Mouse (Mus musculus): ENCODE measurements around the gene Lum. TPM values are rescaled to one million over a fixed set of nuclear protein-coding genes. Genes with fewer than 3 reads are reported as not detected.

The Lum gene
- polyA plus RNA-seq, 1 experiment = 12.5 TPM

DNA sequence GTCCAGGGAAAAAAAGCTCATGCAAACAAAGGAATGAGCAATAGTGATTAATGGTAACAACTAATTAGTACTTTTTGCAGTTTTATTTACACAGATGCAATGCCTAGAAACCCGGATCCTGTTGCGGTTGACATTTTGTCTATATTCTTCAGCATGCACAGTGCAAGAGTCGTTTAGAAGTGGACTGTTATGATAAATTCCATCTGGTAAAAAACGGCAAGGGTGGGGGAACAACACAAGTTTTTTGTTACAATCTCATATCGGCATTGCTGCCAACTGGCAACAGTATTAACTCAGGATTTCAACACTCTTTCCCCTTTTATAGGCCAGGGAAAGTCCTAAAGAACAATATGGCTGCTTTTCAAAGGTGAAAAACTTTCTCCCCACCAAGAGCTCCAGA, 22.2 kb downstream of the Lum start:
- 54% methylated on average over 5 of the region's 5 CpGs for WGBS
- Histone ChIP-seq H3K4me1 (ENCODE audit: control insufficient read depth, insufficient read depth, low read length) (no peaks in the 10 kb centered on the region), H3K4me3 (replicated peaks; ENCODE audit: extremely low read depth, low read depth, low read length) (no peak overlapping the region)
- TF ChIP-seq POLR2A (IDR thresholded peaks at IDR 0.05; ENCODE audit: borderline replicate concordance, extremely low read depth, low read depth, low read length) (no peak), CTCF (IDR thresholded peaks at IDR 0.05; ENCODE audit: insufficient read depth, low read length) (no peak)
- DNase-seq = no peak

DNA sequence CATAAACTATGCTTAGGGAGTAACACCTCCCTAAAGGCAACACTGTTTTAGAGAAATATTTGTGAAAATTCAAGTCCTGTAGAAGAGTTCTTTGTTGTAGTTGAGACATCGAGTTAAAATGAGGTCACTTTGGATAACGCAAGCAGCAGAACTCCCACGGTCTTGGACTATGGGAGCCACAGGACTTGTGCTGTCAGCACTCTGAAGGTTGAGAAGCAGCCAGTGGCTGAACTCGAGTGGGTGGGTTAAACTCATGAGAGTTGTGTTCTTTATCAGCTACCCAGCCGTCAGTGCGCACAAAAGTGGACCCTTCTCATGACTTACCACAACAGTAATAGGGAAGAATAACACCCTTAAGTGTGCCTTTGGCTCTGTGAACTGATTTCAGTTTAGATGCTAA, 24.6 kb downstream of the Lum start:
- no peaks in the 10 kb centered on the region for H3K4me1 ChIP-seq (ENCODE audit: control insufficient read depth, insufficient read depth, low read length)
- H3K4me3 ChIP-seq (replicated peaks; ENCODE audit: extremely low read depth, low read depth, low read length) = no peak overlapping the region
- no peak for TF ChIP-seq CTCF (IDR thresholded peaks at IDR 0.05; ENCODE audit: insufficient read depth, low read length)
- TF ChIP-seq POLR2A (IDR thresholded peaks at IDR 0.05; ENCODE audit: borderline replicate concordance, extremely low read depth, low read depth, low read length) = no peak
- DNase-seq = no peak
- WGBS = 63% methylated on average over 6 of the region's 6 CpGs

DNA sequence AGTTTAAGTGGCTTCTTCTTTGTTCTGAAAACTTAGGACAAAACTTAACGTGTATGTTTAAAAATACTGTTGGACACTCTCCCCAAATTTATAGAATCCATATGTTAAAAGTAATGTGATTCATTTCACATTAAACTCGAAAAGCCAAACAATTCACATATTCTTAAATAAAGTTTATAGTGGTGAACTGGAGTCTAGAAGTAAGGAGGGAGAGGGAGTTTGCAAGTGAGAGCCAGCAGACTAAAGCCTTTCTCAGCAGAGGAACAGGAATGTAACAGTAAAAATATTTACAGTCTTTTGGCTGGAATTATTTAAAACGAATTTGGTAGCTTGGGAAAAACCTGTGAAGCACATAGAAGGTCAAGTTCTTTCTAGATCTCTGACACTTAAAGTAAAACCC, 26.1 kb downstream of the Lum start:
- no peak overlapping the region for H3K4me3 ChIP-seq (replicated peaks; ENCODE audit: extremely low read depth, low read depth, low read length)
- TF ChIP-seq POLR2A (IDR thresholded peaks at IDR 0.05; ENCODE audit: borderline replicate concordance, extremely low read depth, low read depth, low read length) = no peak
- TF ChIP-seq CTCF (IDR thresholded peaks at IDR 0.05; ENCODE audit: insufficient read depth, low read length) = no peak
- DNase-seq = no peak
- WGBS = 38% methylated on average over 3 of the region's 3 CpGs
- no peaks in the 10 kb centered on the region for H3K4me1 ChIP-seq (ENCODE audit: control insufficient read depth, insufficient read depth, low read length)

DNA sequence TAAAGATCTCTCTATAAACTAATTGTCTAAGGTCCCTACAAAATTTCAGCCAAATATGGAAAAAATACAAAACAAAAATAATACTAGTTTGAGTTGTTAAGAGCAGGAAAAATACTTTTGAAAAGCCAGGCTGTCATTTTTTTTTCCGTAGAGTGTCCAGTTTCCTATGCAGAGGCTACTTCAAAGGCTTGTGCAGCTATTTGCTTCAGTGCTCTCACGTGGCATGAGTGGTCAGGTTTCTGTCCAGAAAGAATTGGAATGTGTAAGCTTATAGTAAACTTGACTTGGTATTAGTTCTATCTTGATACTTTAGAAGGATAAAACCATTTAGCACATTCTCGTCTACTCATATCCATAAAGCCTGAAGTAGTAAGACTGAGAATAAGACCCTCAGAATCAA, 26.8 kb downstream of the Lum start:
- WGBS = 59% methylated on average over 3 of the region's 3 CpGs
- H3K4me1 ChIP-seq (ENCODE audit: control insufficient read depth, insufficient read depth, low read length) = no peaks in the 10 kb centered on the region

DNA sequence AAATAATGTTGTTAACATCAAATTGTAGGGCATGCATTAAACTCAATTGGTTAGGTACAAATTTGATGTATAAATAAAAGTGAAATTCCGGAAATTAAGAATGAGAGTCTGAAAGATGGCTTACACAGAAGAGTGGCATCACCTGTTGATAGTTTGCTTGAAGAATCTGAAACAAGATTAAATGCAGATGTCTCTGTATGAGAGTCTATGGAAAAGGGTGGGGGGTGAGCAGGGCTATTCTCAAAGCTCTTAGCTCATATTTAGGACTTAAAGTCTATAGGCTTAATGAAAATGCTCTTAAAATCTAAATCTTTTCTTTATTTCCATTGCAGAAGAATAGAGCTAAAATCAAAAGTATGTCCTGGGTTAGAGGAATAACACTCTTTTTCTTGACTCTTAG, 30.8 kb downstream of the Lum start:
- H3K4me1 ChIP-seq (ENCODE audit: control insufficient read depth, insufficient read depth, low read length) = no peaks in the 10 kb centered on the region
- no peak for TF ChIP-seq CTCF (IDR thresholded peaks at IDR 0.05; ENCODE audit: insufficient read depth, low read length)
- TF ChIP-seq POLR2A (IDR thresholded peaks at IDR 0.05; ENCODE audit: borderline replicate concordance, extremely low read depth, low read depth, low read length) = no peak
- no peak overlapping the region for H3K4me3 ChIP-seq (replicated peaks; ENCODE audit: extremely low read depth, low read depth, low read length)
- 81% methylated on average over 1 of the region's 1 CpGs for WGBS
- no peak for DNase-seq

More for the DNA sequence above, 26.8 kb downstream of the Lum start:
- no peak overlapping the region for H3K4me3 ChIP-seq (replicated peaks; ENCODE audit: extremely low read depth, low read depth, low read length)
- no peak for DNase-seq
- TF ChIP-seq POLR2A (IDR thresholded peaks at IDR 0.05; ENCODE audit: borderline replicate concordance, extremely low read depth, low read depth, low read length) (no peak), CTCF (IDR thresholded peaks at IDR 0.05; ENCODE audit: insufficient read depth, low read length) (no peak)

DNA sequence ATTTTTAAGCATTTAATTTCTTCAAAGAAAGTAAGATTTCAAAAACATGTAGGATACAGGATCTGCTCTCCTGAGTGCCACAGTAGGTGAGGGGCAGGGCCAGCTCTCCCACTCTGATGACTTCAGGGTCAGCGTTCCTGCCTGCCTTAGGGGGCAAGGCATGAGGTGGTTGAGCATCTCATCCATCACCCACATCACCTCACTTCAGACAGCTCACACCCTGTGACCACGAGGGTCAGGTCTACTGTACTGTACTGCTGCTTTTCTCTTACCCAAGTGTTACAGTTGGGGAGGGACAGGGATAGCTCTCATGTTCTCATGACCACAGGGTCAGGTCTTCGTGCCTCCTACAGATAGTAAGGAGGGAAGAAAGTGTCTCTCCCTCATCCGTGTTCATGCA, 36.8 kb downstream of the Lum start:
- WGBS = 44% methylated on average over 4 of the region's 4 CpGs
- TF ChIP-seq POLR2A (IDR thresholded peaks at IDR 0.05; ENCODE audit: borderline replicate concordance, extremely low read depth, low read depth, low read length) (no peak), CTCF (IDR thresholded peaks at IDR 0.05; ENCODE audit: insufficient read depth, low read length) (no peak)
- no peak for DNase-seq
- Histone ChIP-seq H3K4me1 (ENCODE audit: control insufficient read depth, insufficient read depth, low read length) (no peaks in the 10 kb centered on the region), H3K4me3 (replicated peaks; ENCODE audit: extremely low read depth, low read depth, low read length) (no peak overlapping the region)

DNA sequence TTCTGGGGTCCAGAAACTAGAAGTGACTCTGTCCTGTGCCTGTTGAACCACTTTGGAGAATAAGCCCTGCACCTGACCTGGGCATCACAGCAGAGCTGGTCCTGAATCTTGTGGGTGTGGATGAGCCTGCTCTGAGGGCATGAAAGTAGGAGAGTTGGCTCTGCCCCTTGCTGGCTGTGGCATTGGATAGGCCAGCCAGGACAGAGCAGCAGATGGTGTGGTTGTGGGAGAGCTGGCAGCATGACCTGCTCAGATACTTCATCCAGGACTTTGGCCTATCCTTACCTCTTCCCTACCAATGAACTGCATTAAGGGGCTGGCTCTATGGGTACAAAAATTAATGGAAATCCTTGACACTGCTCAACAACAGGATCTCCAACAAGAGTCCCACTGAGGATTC, 38.3 kb downstream of the Lum start:
- TF ChIP-seq POLR2A (IDR thresholded peaks at IDR 0.05; ENCODE audit: borderline replicate concordance, extremely low read depth, low read depth, low read length) = no peak
- no peak for TF ChIP-seq CTCF (IDR thresholded peaks at IDR 0.05; ENCODE audit: insufficient read depth, low read length)

DNA sequence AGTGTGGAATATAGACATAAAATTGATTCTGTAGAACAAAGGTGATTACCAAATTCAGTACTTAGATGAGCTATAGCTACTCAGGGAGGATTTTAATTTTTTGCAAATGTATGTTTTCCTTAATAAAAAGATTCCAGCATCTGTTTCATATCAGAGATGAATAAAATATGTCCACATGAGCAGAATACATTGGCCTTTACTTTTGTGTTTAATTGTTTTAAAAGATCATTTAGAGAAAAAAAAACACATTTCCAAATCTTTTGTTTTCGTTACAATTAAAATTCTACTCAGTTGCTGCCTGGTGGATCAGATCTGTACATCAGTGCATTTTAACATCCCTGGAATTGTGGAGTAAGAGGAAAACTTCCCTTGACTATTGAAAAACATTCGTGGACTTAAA, 41.7 kb downstream of the Lum start, which contains the start of gene Kera:
Kera (plus strand) TSS at position 301 of the 400 bp plus-strand sequence.
- Histone ChIP-seq H3K4me3 (replicated peaks; ENCODE audit: extremely low read depth, low read depth, low read length) (no peak within 1 kb of the TSS), H3K4me1 (ENCODE audit: control insufficient read depth, insufficient read depth, low read length) (no peaks in the 10 kb centered on the region)
- 82% methylated on average over 2 of the region's 2 CpGs for WGBS
- DNase-seq = no peak
- TF ChIP-seq CTCF (IDR thresholded peaks at IDR 0.05; ENCODE audit: insufficient read depth, low read length) (no peak), POLR2A (IDR thresholded peaks at IDR 0.05; ENCODE audit: borderline replicate concordance, extremely low read depth, low read depth, low read length) (no peak)

More for the DNA sequence above, 38.3 kb downstream of the Lum start:
- H3K4me3 ChIP-seq (replicated peaks; ENCODE audit: extremely low read depth, low read depth, low read length) = no peak overlapping the region
- H3K4me1 ChIP-seq (ENCODE audit: control insufficient read depth, insufficient read depth, low read length) = no peaks in the 10 kb centered on the region
- no peak for DNase-seq

Other genes starting within 250 kb of the Lum start
- 105 and 154 TPM in 2 replicates for gene Dcn, start 85.5 kb upstream of the Lum start, polyA plus RNA-seq (2012; rRNA removed)
- not detected in 2 replicates for gene Kera, start 41.8 kb downstream of the Lum start, polyA plus RNA-seq (2012; rRNA removed)
- 0.11 TPM in 1 of 2 replicates, not detected in the other for gene Epyc, start 78.9 kb downstream of the Lum start, polyA plus RNA-seq (2012; rRNA removed)
- not detected in 2 replicates for gene Ccer1, start 127.9 kb downstream of the Lum start, polyA plus RNA-seq (2012; rRNA removed)
- gene C030005K15Rik, start 161.6 kb downstream of the Lum start, polyA plus RNA-seq (2012; rRNA removed) = not detected in 2 replicates

All from lung, adult 2 months (tissue).